Mouse (Mus musculus): Measurements from ENCODE around the gene Cntd1. TPM values are rescaled to one million over a fixed set of nuclear protein-coding genes. Genes with fewer than 3 reads are reported as not detected.
A peak's percentile ranks its signal among the peaks of the same experiment; 100 is the strongest.

Gene Cntd1
- total and polyA plus RNA-seq, 2 experiments from 2014 or later: 0.22 TPM; not detected in 1

DNA sequence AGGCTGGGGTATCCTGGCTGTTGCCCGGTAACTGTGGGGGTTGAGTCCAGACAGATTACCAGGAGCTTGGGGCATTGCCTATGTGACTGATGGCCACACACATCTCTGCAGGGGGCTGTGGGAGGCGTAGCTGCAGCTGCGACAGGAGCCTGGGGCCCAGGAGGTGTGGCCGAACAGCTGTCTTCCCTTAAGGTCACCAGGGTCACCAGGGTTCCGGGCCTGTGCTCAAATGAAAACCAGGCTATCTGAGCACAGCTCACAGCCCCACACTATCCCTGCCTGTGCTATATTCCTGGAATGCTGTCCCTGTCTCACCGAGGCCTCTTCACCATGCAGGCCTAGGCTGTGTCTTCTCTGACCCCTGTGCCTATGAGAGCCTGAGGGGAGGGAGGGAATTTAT lies 55.7 kb downstream of the Cntd1 start:
- DNase-seq (ENCODE audit: low spot score) (no peak), ATAC-seq (ENCODE audit: insufficient read depth, low read depth) (no peak)
- no peaks in the 10 kb centered on the region for H3K9me3 ChIP-seq (replicated peaks; ENCODE audit: control insufficient read depth, low read length)
- no peak overlapping the region for H3K27ac ChIP-seq (ENCODE audit: low read depth)
- peak overlapping the region; percentile 44 for H3K4me3 ChIP-seq (ENCODE audit: low read depth, low read length)
- H3K36me3 ChIP-seq (replicated peaks; ENCODE audit: control insufficient read depth, insufficient read depth, low read length): no peaks in the 10 kb centered on the region
- TF ChIP-seq CTCF (IDR thresholded peaks at IDR 0.05; ENCODE audit: low read depth) (no peak), EP300 (IDR thresholded peaks at IDR 0.05; ENCODE audit: low read depth) (no peak)
- H3K4me1 ChIP-seq (ENCODE audit: control insufficient read depth, insufficient read depth): peaks cover 7% of the 10 kb centered on the region; the same call in 1 of the 2 replicates
- WGBS: 27% methylated on average over 6 of the region's 6 CpGs
- no peaks in the 10 kb centered on the region for H3K27me3 ChIP-seq (ENCODE audit: control insufficient read depth, insufficient read depth, low read length)
- H3K9ac ChIP-seq (replicated peaks; ENCODE audit: low read depth, low read length): no peak overlapping the region
- H3K4me2 ChIP-seq (ENCODE audit: low read depth, low read length): peak overlapping the region; percentile 53

DNA sequence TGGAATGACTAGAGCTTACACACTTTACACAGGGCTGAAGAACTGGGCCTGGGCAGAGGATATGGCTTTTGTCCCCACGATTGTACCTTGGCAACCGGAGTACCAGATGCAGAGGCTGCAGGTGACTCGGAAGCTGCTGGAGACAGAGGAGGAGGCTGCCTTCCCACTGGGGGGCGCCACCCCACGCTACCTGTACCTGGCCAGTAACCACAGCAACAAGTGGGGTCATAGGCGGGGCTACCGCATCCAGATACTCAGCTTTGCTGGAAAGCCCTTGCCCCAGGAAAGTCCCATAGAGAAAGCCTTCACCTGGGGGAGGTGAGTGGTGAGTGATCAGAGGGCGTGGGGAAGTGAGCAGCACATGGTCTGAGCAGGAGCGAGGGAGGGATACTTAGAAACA lies 56.9 kb downstream of the Cntd1 start:
- H3K27me3 ChIP-seq (ENCODE audit: control insufficient read depth, insufficient read depth, low read length): no peaks in the 10 kb centered on the region
- 79% methylated on average over 9 of the region's 9 CpGs for whole genome bisulfite sequencing

DNA sequence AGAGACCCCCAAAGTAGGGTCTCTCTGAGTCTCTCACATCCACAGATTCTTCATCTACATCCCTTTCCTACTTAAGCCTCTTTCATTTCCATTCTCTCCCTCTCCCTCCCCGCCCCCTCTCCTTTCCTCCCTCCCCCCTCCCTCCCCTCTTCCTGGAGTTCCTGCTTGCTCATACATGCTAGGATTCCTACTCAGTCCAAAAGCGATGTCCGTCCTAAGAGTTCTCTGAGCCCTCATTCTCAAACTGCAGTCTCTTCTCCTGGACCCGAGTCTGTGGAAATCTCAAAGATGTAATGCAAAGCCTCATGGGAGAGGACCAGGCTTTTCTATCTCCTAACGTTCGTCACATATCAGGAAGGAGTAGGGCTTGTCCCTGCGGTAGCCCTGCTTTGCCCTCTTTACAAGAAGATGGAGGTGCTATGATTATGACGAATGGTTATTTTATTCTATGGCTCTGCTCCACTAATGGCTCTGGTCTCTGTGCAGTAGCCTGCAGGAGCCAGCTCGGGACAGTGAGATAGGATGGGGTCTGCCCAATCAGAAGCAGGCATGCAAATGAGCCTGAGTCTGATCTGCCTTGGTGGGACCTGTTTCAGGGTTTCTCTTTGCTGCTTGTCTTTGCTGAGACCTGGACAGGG lies 59.4 kb downstream of the Cntd1 start:
- H3K4me3 ChIP-seq (ENCODE audit: low read depth, low read length): peak overlapping the region; percentile 9; the same call in 1 of the 2 replicates
- peaks cover 7% of the 10 kb centered on the region; the same call in 1 of the 2 replicates for H3K4me1 ChIP-seq (ENCODE audit: control insufficient read depth, insufficient read depth)
- no peak overlapping the region for H3K27ac ChIP-seq (ENCODE audit: low read depth)
- no peak overlapping the region for H3K9ac ChIP-seq (replicated peaks; ENCODE audit: low read depth, low read length)
- DNase-seq (ENCODE audit: low spot score) (peak; percentile 58), ATAC-seq (ENCODE audit: insufficient read depth, low read depth) (peak; percentile 73)
- H3K9me3 ChIP-seq (replicated peaks; ENCODE audit: control insufficient read depth, low read length): no peaks in the 10 kb centered on the region
- H3K4me2 ChIP-seq (ENCODE audit: low read depth, low read length): peak overlapping the region; percentile 41
- no peak for TF ChIP-seq EP300 (IDR thresholded peaks at IDR 0.05; ENCODE audit: low read depth)
- TF ChIP-seq CTCF (IDR thresholded peaks at IDR 0.05; ENCODE audit: low read depth): no peak
- no peaks in the 10 kb centered on the region for H3K27me3 ChIP-seq (ENCODE audit: control insufficient read depth, insufficient read depth, low read length)
- no peaks in the 10 kb centered on the region for H3K36me3 ChIP-seq (replicated peaks; ENCODE audit: control insufficient read depth, insufficient read depth, low read length)
- WGBS: 9% methylated on average over 9 of the region's 9 CpGs

More for the DNA sequence above, 56.9 kb downstream of the Cntd1 start:
- Histone ChIP-seq H3K9me3 (replicated peaks; ENCODE audit: control insufficient read depth, low read length) (no peaks in the 10 kb centered on the region), H3K9ac (replicated peaks; ENCODE audit: low read depth, low read length) (no peak overlapping the region), H3K4me3 (ENCODE audit: low read depth, low read length) (no peak overlapping the region), H3K27ac (ENCODE audit: low read depth) (no peak overlapping the region), H3K4me2 (ENCODE audit: low read depth, low read length) (no peak overlapping the region), H3K36me3 (replicated peaks; ENCODE audit: control insufficient read depth, insufficient read depth, low read length) (no peaks in the 10 kb centered on the region), H3K4me1 (ENCODE audit: control insufficient read depth, insufficient read depth) (peaks cover 7% of the 10 kb centered on the region; the same call in 1 of the 2 replicates)
- no peak for DNase-seq (ENCODE audit: low spot score)
- ATAC-seq (ENCODE audit: insufficient read depth, low read depth): no peak
- TF ChIP-seq EP300 (IDR thresholded peaks at IDR 0.05; ENCODE audit: low read depth): no peak
- no peak for TF ChIP-seq CTCF (IDR thresholded peaks at IDR 0.05; ENCODE audit: low read depth)

Other genes starting within 250 kb of the Cntd1 start
- gene Naglu, start 209.0 kb upstream of the Cntd1 start, total RNA-seq (2014; rRNA removed; ENCODE audit: low replicate concordance): 15.8 and 20.2 TPM in 2 replicates
- gene Naglu, start 209.0 kb upstream of the Cntd1 start, polyA plus RNA-seq (2015; fragmentation: Nextera tagmentation; extraction: Ambion mirVana): 10.3 and 12.0 TPM in 2 replicates
- not detected in 2 replicates for gene Hsd17b1, start 200.6 kb upstream of the Cntd1 start, total RNA-seq (2014; rRNA removed; ENCODE audit: low replicate concordance)
- gene Hsd17b1, start 200.6 kb upstream of the Cntd1 start, polyA plus RNA-seq (2015; fragmentation: Nextera tagmentation; extraction: Ambion mirVana): 0.08 TPM in 1 of 2 replicates, not detected in the other
- 44.6 and 64.1 TPM in 2 replicates for gene Coasy, start 196.4 kb upstream of the Cntd1 start, total RNA-seq (2014; rRNA removed; ENCODE audit: low replicate concordance)
- gene Coasy, start 196.4 kb upstream of the Cntd1 start, polyA plus RNA-seq (2015; fragmentation: Nextera tagmentation; extraction: Ambion mirVana): 26.8 and 26.9 TPM in 2 replicates
- 21.8 and 46.6 TPM in 2 replicates for gene Mlx, start 191.7 kb upstream of the Cntd1 start, total RNA-seq (2014; rRNA removed; ENCODE audit: low replicate concordance)
- 26.7 and 29.0 TPM in 2 replicates for gene Mlx, start 191.7 kb upstream of the Cntd1 start, polyA plus RNA-seq (2015; fragmentation: Nextera tagmentation; extraction: Ambion mirVana)
- 1.2 and 7.3 TPM in 2 replicates for gene Psmc3ip, start 183.6 kb upstream of the Cntd1 start, total RNA-seq (2014; rRNA removed; ENCODE audit: low replicate concordance)
- 10.3 and 12.0 TPM in 2 replicates for gene Psmc3ip, start 183.6 kb upstream of the Cntd1 start, polyA plus RNA-seq (2015; fragmentation: Nextera tagmentation; extraction: Ambion mirVana)
- gene Retreg3, start 159.1 kb upstream of the Cntd1 start, total RNA-seq (2014; rRNA removed; ENCODE audit: low replicate concordance): 44.8 and 47.6 TPM in 2 replicates
- gene Retreg3, start 159.1 kb upstream of the Cntd1 start, polyA plus RNA-seq (2015; fragmentation: Nextera tagmentation; extraction: Ambion mirVana): 11.3 and 11.7 TPM in 2 replicates
- 47.4 and 54.8 TPM in 2 replicates for gene Tubg1, start 159.1 kb upstream of the Cntd1 start, total RNA-seq (2014; rRNA removed; ENCODE audit: low replicate concordance)
- gene Tubg1, start 159.1 kb upstream of the Cntd1 start, polyA plus RNA-seq (2015; fragmentation: Nextera tagmentation; extraction: Ambion mirVana): 38.7 and 39.4 TPM in 2 replicates
- gene Tubg2, start 123.1 kb upstream of the Cntd1 start, total RNA-seq (2014; rRNA removed; ENCODE audit: low replicate concordance): 0.08 TPM in 1 of 2 replicates, not detected in the other
- gene Tubg2, start 123.1 kb upstream of the Cntd1 start, polyA plus RNA-seq (2015; fragmentation: Nextera tagmentation; extraction: Ambion mirVana): 1.8 and 2.1 TPM in 2 replicates
- 0.54 and 1.4 TPM in 2 replicates for gene Cntnap1, start 108.5 kb upstream of the Cntd1 start, total RNA-seq (2014; rRNA removed; ENCODE audit: low replicate concordance)
- 0.20 and 0.21 TPM in 2 replicates for gene Cntnap1, start 108.5 kb upstream of the Cntd1 start, polyA plus RNA-seq (2015; fragmentation: Nextera tagmentation; extraction: Ambion mirVana)
- 22.0 and 23.2 TPM in 2 replicates for gene Plekhh3, start 107.7 kb upstream of the Cntd1 start, total RNA-seq (2014; rRNA removed; ENCODE audit: low replicate concordance)
- gene Plekhh3, start 107.7 kb upstream of the Cntd1 start, polyA plus RNA-seq (2015; fragmentation: Nextera tagmentation; extraction: Ambion mirVana): 9.5 and 10.6 TPM in 2 replicates
- gene Ccr10, start 103.6 kb upstream of the Cntd1 start, total RNA-seq (2014; rRNA removed; ENCODE audit: low replicate concordance): 0.19 TPM in 1 of 2 replicates, not detected in the other
- gene Ccr10, start 103.6 kb upstream of the Cntd1 start, polyA plus RNA-seq (2015; fragmentation: Nextera tagmentation; extraction: Ambion mirVana): 0.31 and 0.52 TPM in 2 replicates
- 12.0 and 16.4 TPM in 2 replicates for gene Ezh1, start 52.5 kb upstream of the Cntd1 start, total RNA-seq (2014; rRNA removed; ENCODE audit: low replicate concordance)
- 12.1 and 13.1 TPM in 2 replicates for gene Ezh1, start 52.5 kb upstream of the Cntd1 start, polyA plus RNA-seq (2015; fragmentation: Nextera tagmentation; extraction: Ambion mirVana)
- 159 and 253 TPM in 2 replicates for gene Ramp2, start 33.0 kb upstream of the Cntd1 start, total RNA-seq (2014; rRNA removed; ENCODE audit: low replicate concordance)
- 181 and 182 TPM in 2 replicates for gene Ramp2, start 33.0 kb upstream of the Cntd1 start, polyA plus RNA-seq (2015; fragmentation: Nextera tagmentation; extraction: Ambion mirVana)
- 99.2 and 116 TPM in 2 replicates for gene Vps25, start 25.3 kb upstream of the Cntd1 start, total RNA-seq (2014; rRNA removed; ENCODE audit: low replicate concordance)
- gene Vps25, start 25.3 kb upstream of the Cntd1 start, polyA plus RNA-seq (2015; fragmentation: Nextera tagmentation; extraction: Ambion mirVana): 125 and 130 TPM in 2 replicates
- gene Wnk4, start 18.4 kb upstream of the Cntd1 start, total RNA-seq (2014; rRNA removed; ENCODE audit: low replicate concordance): 2.0 and 3.2 TPM in 2 replicates
- gene Wnk4, start 18.4 kb upstream of the Cntd1 start, polyA plus RNA-seq (2015; fragmentation: Nextera tagmentation; extraction: Ambion mirVana): 3.8 and 4.0 TPM in 2 replicates
- 175 and 216 TPM in 2 replicates for gene Coa3, start 102 bp downstream of the Cntd1 start, total RNA-seq (2014; rRNA removed; ENCODE audit: low replicate concordance)
- gene Coa3, start 102 bp downstream of the Cntd1 start, polyA plus RNA-seq (2015; fragmentation: Nextera tagmentation; extraction: Ambion mirVana): 189 and 206 TPM in 2 replicates
- 73.0 and 88.2 TPM in 2 replicates for gene Becn1, start 23.3 kb downstream of the Cntd1 start, total RNA-seq (2014; rRNA removed; ENCODE audit: low replicate concordance)
- gene Becn1, start 23.3 kb downstream of the Cntd1 start, polyA plus RNA-seq (2015; fragmentation: Nextera tagmentation; extraction: Ambion mirVana): 98.9 and 107 TPM in 2 replicates
- gene Psme3, start 37.2 kb downstream of the Cntd1 start, total RNA-seq (2014; rRNA removed; ENCODE audit: low replicate concordance): 44.7 and 52.2 TPM in 2 replicates
- gene Psme3, start 37.2 kb downstream of the Cntd1 start, polyA plus RNA-seq (2015; fragmentation: Nextera tagmentation; extraction: Ambion mirVana): 47.8 and 52.0 TPM in 2 replicates
- gene Aoc2, start 46.1 kb downstream of the Cntd1 start, total RNA-seq (2014; rRNA removed; ENCODE audit: low replicate concordance): 1.8 and 2.0 TPM in 2 replicates
- 0.16 and 0.30 TPM in 2 replicates for gene Aoc2, start 46.1 kb downstream of the Cntd1 start, polyA plus RNA-seq (2015; fragmentation: Nextera tagmentation; extraction: Ambion mirVana)
- 14.4 and 23.9 TPM in 2 replicates for gene Aoc3, start 51.6 kb downstream of the Cntd1 start, total RNA-seq (2014; rRNA removed; ENCODE audit: low replicate concordance)
- 2.5 and 2.8 TPM in 2 replicates for gene Aoc3, start 51.6 kb downstream of the Cntd1 start, polyA plus RNA-seq (2015; fragmentation: Nextera tagmentation; extraction: Ambion mirVana)
- gene G6pc, start 88.5 kb downstream of the Cntd1 start, total RNA-seq (2014; rRNA removed; ENCODE audit: low replicate concordance): 0.50 TPM in 1 of 2 replicates, not detected in the other
- 0.05 TPM in 1 of 2 replicates, not detected in the other for gene G6pc, start 88.5 kb downstream of the Cntd1 start, polyA plus RNA-seq (2015; fragmentation: Nextera tagmentation; extraction: Ambion mirVana)
- 16.8 and 37.5 TPM in 2 replicates for gene Aarsd1, start 138.6 kb downstream of the Cntd1 start, total RNA-seq (2014; rRNA removed; ENCODE audit: low replicate concordance)
- gene Aarsd1, start 138.6 kb downstream of the Cntd1 start, polyA plus RNA-seq (2015; fragmentation: Nextera tagmentation; extraction: Ambion mirVana): 31.9 and 32.5 TPM in 2 replicates
- 3.7 TPM in 1 of 2 replicates, not detected in the other for gene Gm27029, start 145.8 kb downstream of the Cntd1 start, total RNA-seq (2014; rRNA removed; ENCODE audit: low replicate concordance)
- 7.3 and 8.2 TPM in 2 replicates for gene Gm27029, start 145.8 kb downstream of the Cntd1 start, polyA plus RNA-seq (2015; fragmentation: Nextera tagmentation; extraction: Ambion mirVana)
- 5.8 and 7.5 TPM in 2 replicates for gene Rundc1, start 146.1 kb downstream of the Cntd1 start, total RNA-seq (2014; rRNA removed; ENCODE audit: low replicate concordance)
- 10.3 and 11.7 TPM in 2 replicates for gene Rundc1, start 146.1 kb downstream of the Cntd1 start, polyA plus RNA-seq (2015; fragmentation: Nextera tagmentation; extraction: Ambion mirVana)
- gene Ptges3l, start 146.3 kb downstream of the Cntd1 start, total RNA-seq (2014; rRNA removed; ENCODE audit: low replicate concordance): 32.8 and 40.7 TPM in 2 replicates
- gene Ptges3l, start 146.3 kb downstream of the Cntd1 start, polyA plus RNA-seq (2015; fragmentation: Nextera tagmentation; extraction: Ambion mirVana): 86.9 and 93.5 TPM in 2 replicates
- 796 and 938 TPM in 2 replicates for gene Rpl27, start 163.3 kb downstream of the Cntd1 start, total RNA-seq (2014; rRNA removed; ENCODE audit: low replicate concordance)
- 242 and 248 TPM in 2 replicates for gene Rpl27, start 163.3 kb downstream of the Cntd1 start, polyA plus RNA-seq (2015; fragmentation: Nextera tagmentation; extraction: Ambion mirVana)
- gene Ifi35, start 169.4 kb downstream of the Cntd1 start, total RNA-seq (2014; rRNA removed; ENCODE audit: low replicate concordance): 26.3 and 28.9 TPM in 2 replicates
- gene Ifi35, start 169.4 kb downstream of the Cntd1 start, polyA plus RNA-seq (2015; fragmentation: Nextera tagmentation; extraction: Ambion mirVana): 23.9 and 24.2 TPM in 2 replicates
- 4.9 and 6.1 TPM in 2 replicates for gene Rnd2, start 186.0 kb downstream of the Cntd1 start, total RNA-seq (2014; rRNA removed; ENCODE audit: low replicate concordance)
- 5.1 and 5.7 TPM in 2 replicates for gene Rnd2, start 186.0 kb downstream of the Cntd1 start, polyA plus RNA-seq (2015; fragmentation: Nextera tagmentation; extraction: Ambion mirVana)
- 82.0 and 84.2 TPM in 2 replicates for gene Vat1, start 187.2 kb downstream of the Cntd1 start, total RNA-seq (2014; rRNA removed; ENCODE audit: low replicate concordance)
- 19.5 and 19.7 TPM in 2 replicates for gene Vat1, start 187.2 kb downstream of the Cntd1 start, polyA plus RNA-seq (2015; fragmentation: Nextera tagmentation; extraction: Ambion mirVana)